Mouse (Mus musculus) neural tube, embryonic 12.5 days (tissue): ENCODE data around the gene Cacna1h. TPM values are rescaled to one million over a fixed set of nuclear protein-coding genes. Genes with fewer than 3 reads are reported as not detected.

Experiments
- ATAC-seq: fragments of 200-750 bp; cut with Nextera tagmentation; 2 replicates; pipeline ENCODE4 v1.8.0; 2017; ENCODE audit warnings: low read depth, mild to moderate bottlenecking, moderate TSS enrichment, moderate library complexity; ENCODE audit not compliant: low FRiP score
- H3K27ac ChIP-seq: fragments of 300-500 bp; sonication (generic); 2 replicates; pipeline ENCODE4 v1.5.1; 2016
- H3K27me3 ChIP-seq: fragments of 300-500 bp; sonication (generic); replicated peaks from 2 replicates; pipeline ENCODE4 v1.6.1; 2016; ENCODE audit warnings: mild to moderate bottlenecking
- H3K36me3 ChIP-seq: fragments of 300-500 bp; sonication (generic); 2 replicates; pipeline ENCODE4 v1.6.1; 2016; ENCODE audit warnings: mild to moderate bottlenecking
- H3K4me1 ChIP-seq: fragments of 300-500 bp; sonication (generic); 2 replicates; pipeline ENCODE4 v1.6.1; 2016
- H3K4me2 ChIP-seq: fragments of 300-500 bp; sonication (generic); replicated peaks from 2 replicates; pipeline ENCODE4 v1.6.1; 2016; ENCODE audit warnings: mild to moderate bottlenecking
- H3K4me3 ChIP-seq: fragments of 300-500 bp; sonication (generic); 2 replicates; pipeline ENCODE4 v1.5.1; 2016
- H3K9ac ChIP-seq: fragments of 300-500 bp; sonication (generic); 2 replicates; pipeline ENCODE4 v1.6.1; 2016; ENCODE audit warnings: mild to moderate bottlenecking
- H3K9me3 ChIP-seq: fragments of 300-500 bp; sonication (generic); 2 replicates; pipeline ENCODE4 v1.6.1; 2016; ENCODE audit warnings: mild to moderate bottlenecking
- WGBS: fragments of 180-500 bp; shearing (Covaris S2); methylation state at CpG from one replicate; pipeline ENCODE4 v1.1.7; 2016; 5-methylcytosine and 5-hydroxymethylcytosine counted together
- polyA plus RNA-seq: library from polyadenylated mRNA; unstranded; fragments of >200 nt; fragmentation: Nextera tagmentation; extraction: Ambion mirVana; gene quantifications from 2 replicates; pipeline ENCODE4 v1.2.1, GENCODE M21; 2016

Cacna1h gene
- polyA plus RNA-seq, 1 experiment from 2014 or later: 13.0 TPM

GRCm38 (mm10) chr17:25345462-25345861 is 88.1 kb downstream of the Cacna1h start, which contains the start of gene Tpsab1:
TSS of gene Tpsab1 (minus strand) at chr17:25345562.
- no peaks in the 10 kb centered on the region for H3K4me1 ChIP-seq
- ATAC-seq: no peak
- H3K36me3 ChIP-seq: no peaks in the 10 kb centered on the region
- H3K27ac ChIP-seq: no peak within 1 kb of the TSS
- H3K9ac ChIP-seq: no peak within 1 kb of the TSS
- H3K27me3 ChIP-seq: no peaks in the 10 kb centered on the region
- WGBS: 93% methylated on average over 4 of the region's 4 CpGs
- H3K9me3 ChIP-seq: no peaks in the 10 kb centered on the region
- no peak within 1 kb of the TSS for H3K4me2 ChIP-seq
- H3K4me3 ChIP-seq: no peak within 1 kb of the TSS

DNA sequence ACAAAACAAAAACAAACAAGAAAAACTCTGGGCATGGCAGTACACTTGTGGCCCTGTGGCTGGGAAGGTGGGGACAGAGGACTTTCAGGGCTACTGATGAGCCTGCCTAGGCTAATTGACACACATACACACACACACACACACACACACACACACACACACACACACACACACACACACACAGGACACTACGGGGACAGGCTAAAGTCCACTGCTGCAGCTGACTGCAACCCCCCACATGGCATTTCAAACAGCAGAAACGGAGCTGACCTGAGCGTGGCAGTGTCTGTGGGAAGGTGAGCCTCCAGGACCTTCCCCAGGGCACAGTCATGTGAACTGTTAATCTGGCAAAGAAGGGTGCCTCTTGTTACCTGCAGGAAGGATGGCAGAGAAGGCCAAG is 92.1 kb downstream of the Cacna1h start:
- Histone ChIP-seq H3K4me3 (no peak overlapping the region), H3K9ac (no peak overlapping the region), H3K36me3 (no peaks in the 10 kb centered on the region), H3K27me3 (no peaks in the 10 kb centered on the region; the same call in 1 of the 2 replicates), H3K27ac (no peak overlapping the region), H3K9me3 (no peaks in the 10 kb centered on the region), H3K4me2 (no peak overlapping the region), H3K4me1 (no peaks in the 10 kb centered on the region)
- no peak for ATAC-seq
- WGBS: 77% methylated on average over 3 of the region's 3 CpGs

- Histone ChIP-seq H3K27ac (no peak overlapping the region), H3K36me3 (no peaks in the 10 kb centered on the region), H3K9me3 (no peaks in the 10 kb centered on the region), H3K4me2 (no peak overlapping the region), H3K4me1 (no peaks in the 10 kb centered on the region), H3K9ac (no peak overlapping the region), H3K27me3 (no peaks in the 10 kb centered on the region; the same call in none of the 2 replicates), H3K4me3 (no peak overlapping the region)
- ATAC-seq: no peak
- WGBS: 87% methylated on average over 6 of the region's 6 CpGs
Measured at GRCm38 (mm10) chr17:25340003-25340402, 93.6 kb downstream of the Cacna1h start.

DNA sequence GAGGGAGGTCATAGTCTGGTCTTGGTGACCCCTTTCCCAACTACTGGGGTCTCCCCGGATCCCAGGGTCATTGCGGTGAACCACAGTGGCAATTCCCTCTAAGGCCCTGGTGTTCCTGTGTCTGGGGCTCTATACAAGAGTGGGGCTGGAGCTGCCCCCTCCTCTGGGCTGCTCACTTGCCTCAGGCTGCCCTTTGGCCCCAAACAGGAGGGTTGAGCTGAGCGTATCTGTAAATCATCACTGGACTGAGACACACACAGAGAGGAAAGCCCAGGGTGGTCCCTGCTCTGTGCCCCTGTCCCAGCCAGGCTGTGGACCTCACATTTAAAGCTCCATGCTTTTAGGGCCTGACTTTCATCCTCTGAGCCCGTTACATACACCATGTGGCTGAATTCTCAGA is 95.4 kb downstream of the Cacna1h start:
- ATAC-seq: no peak
- no peaks in the 10 kb centered on the region for H3K9me3 ChIP-seq
- no peak overlapping the region for H3K9ac ChIP-seq
- no peaks in the 10 kb centered on the region for H3K36me3 ChIP-seq
- H3K4me2 ChIP-seq: no peak overlapping the region
- peaks cover 1% of the 10 kb centered on the region for H3K27me3 ChIP-seq
- no peaks in the 10 kb centered on the region for H3K4me1 ChIP-seq
- 78% methylated on average over 4 of the region's 4 CpGs for WGBS
- no peak overlapping the region for H3K4me3 ChIP-seq
- no peak overlapping the region for H3K27ac ChIP-seq

DNA sequence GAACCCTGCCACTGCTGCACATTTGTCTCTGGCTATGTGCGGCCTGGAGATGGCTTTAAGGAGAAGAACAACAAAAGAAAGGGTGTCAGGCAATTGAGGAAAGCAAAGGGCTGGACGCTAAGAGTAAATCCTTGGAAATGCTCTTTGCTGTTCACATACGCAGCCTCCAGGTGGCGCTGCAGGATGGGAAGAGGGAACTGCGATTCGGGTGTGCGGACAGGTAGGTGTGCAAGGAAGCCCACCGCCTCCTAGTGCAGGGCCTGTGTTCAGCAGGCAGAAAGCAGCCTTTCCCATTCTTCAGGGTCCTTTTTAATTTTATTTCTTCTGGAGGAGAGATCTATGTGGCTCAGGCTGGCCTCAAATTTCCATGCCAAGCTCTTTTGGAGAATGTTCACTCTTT is 99.6 kb downstream of the Cacna1h start:
- H3K36me3 ChIP-seq: no peaks in the 10 kb centered on the region
- peaks cover 5% of the 10 kb centered on the region for H3K27me3 ChIP-seq
- no peak for ATAC-seq
- no peak overlapping the region for H3K9ac ChIP-seq
- H3K4me1 ChIP-seq: no peaks in the 10 kb centered on the region
- no peak overlapping the region for H3K4me3 ChIP-seq
- no peaks in the 10 kb centered on the region for H3K9me3 ChIP-seq
- H3K27ac ChIP-seq: no peak overlapping the region
- 1% methylated on average over 8 of the region's 8 CpGs for WGBS
- no peak overlapping the region for H3K4me2 ChIP-seq

GRCm38 (mm10) chr17:25332321-25332720 is 101.3 kb downstream of the Cacna1h start:
- H3K27me3 ChIP-seq: peaks cover 5% of the 10 kb centered on the region

More at GRCm38 (mm10) chr17:25332321-25332720, 101.3 kb downstream of the Cacna1h start:
- 79% methylated on average over 9 of the region's 9 CpGs for WGBS
- no peak overlapping the region for H3K9ac ChIP-seq
- no peaks in the 10 kb centered on the region for H3K9me3 ChIP-seq
- H3K4me1 ChIP-seq: no peaks in the 10 kb centered on the region
- no peak overlapping the region for H3K4me3 ChIP-seq
- H3K27ac ChIP-seq: no peak overlapping the region
- H3K36me3 ChIP-seq: no peaks in the 10 kb centered on the region
- H3K4me2 ChIP-seq: no peak overlapping the region
- ATAC-seq: no peak

Other genes starting within 250 kb of the Cacna1h start
- 34.1 and 36.2 TPM in 2 replicates for gene BC003965, start 249.2 kb downstream of the Cacna1h start, polyA plus RNA-seq
- gene Unkl, start 245.4 kb downstream of the Cacna1h start, polyA plus RNA-seq: 9.4 TPM in 2 replicates
- 67.1 and 71.3 TPM in 2 replicates for gene Gnptg, start 193.7 kb downstream of the Cacna1h start, polyA plus RNA-seq
- gene Tsr3, start 193.6 kb downstream of the Cacna1h start, polyA plus RNA-seq: 66.7 and 67.0 TPM in 2 replicates
- gene Baiap3, start 177.4 kb downstream of the Cacna1h start, polyA plus RNA-seq: 2.3 and 4.0 TPM in 2 replicates
- 726 and 737 TPM in 2 replicates for gene Ube2i, start 159.2 kb downstream of the Cacna1h start, polyA plus RNA-seq
- not detected in 2 replicates for gene Prss34, start 135.4 kb downstream of the Cacna1h start, polyA plus RNA-seq
- gene Prss28, start 125.1 kb downstream of the Cacna1h start, polyA plus RNA-seq: not detected in 2 replicates
- not detected in 2 replicates for gene Prss29, start 115.1 kb downstream of the Cacna1h start, polyA plus RNA-seq
- not detected in 2 replicates for gene Tpsab1, start 88.2 kb downstream of the Cacna1h start, polyA plus RNA-seq
- not detected in 2 replicates for gene Tpsb2, start 67.5 kb downstream of the Cacna1h start, polyA plus RNA-seq
- gene Tpsg1, start 64.5 kb downstream of the Cacna1h start, polyA plus RNA-seq: 0.31 and 0.43 TPM in 2 replicates
- gene Tekt4, start 20.8 kb upstream of the Cacna1h start, polyA plus RNA-seq: 0.38 and 0.51 TPM in 2 replicates
- 0.18 TPM in 1 of 2 replicates, not detected in the other for gene Sstr5, start 63.5 kb upstream of the Cacna1h start, polyA plus RNA-seq
- gene Sox8, start 136.9 kb upstream of the Cacna1h start, polyA plus RNA-seq: 8.1 and 9.5 TPM in 2 replicates
- 25.2 and 25.8 TPM in 2 replicates for gene Lmf1, start 145.3 kb upstream of the Cacna1h start, polyA plus RNA-seq